Mouse (Mus musculus): ENCODE results near the gene Klhl36. TPM values are rescaled to one million over a fixed set of nuclear protein-coding genes. Genes with fewer than 3 reads are reported as not detected.

The Klhl36 gene
- polyA plus RNA-seq, 1 experiment = 16.9 TPM

DNA sequence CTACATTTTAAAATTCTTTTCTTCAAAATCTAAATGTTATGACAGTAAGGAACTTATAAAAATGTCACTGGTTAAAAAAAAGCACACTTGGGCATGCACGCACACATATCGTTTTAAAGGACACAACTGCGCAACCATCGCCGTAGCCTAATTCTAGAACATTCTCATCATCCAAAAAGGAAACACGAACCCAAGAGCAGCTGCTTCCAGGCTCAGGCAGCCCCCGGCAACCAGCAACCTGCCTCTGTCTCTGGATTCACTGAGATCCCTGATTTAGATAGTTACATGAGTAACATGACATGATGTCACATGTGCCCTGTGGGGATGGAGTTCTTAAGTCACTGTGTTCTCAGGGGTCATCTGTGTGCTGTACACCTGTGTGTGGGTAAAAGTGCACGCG, 38.8 kb upstream of the Klhl36 start:
- no peaks in the 10 kb centered on the region for H3K36me3 ChIP-seq (ENCODE audit: control insufficient read depth, insufficient read depth, low read length)
- H3K4me1 ChIP-seq (ENCODE audit: control insufficient read depth, insufficient read depth, low read length) = peaks cover 3% of the 10 kb centered on the region
- no peak overlapping the region for H3K27ac ChIP-seq (ENCODE audit: control insufficient read depth, insufficient read depth, low read depth, low read length)
- TF ChIP-seq POLR2A (IDR thresholded peaks at IDR 0.05; ENCODE audit: control insufficient read depth, low read depth, low read length) = no peak
- TF ChIP-seq CTCF (IDR thresholded peaks at IDR 0.05; ENCODE audit: control insufficient read depth, insufficient read depth, insufficient replicate concordance, low read depth, low read length) = no peak
- H3K4me3 ChIP-seq (ENCODE audit: control insufficient read depth, low read depth, low read length) = no peak overlapping the region
- no peaks in the 10 kb centered on the region for H3K27me3 ChIP-seq (ENCODE audit: control insufficient read depth, insufficient read depth, low read length)

DNA sequence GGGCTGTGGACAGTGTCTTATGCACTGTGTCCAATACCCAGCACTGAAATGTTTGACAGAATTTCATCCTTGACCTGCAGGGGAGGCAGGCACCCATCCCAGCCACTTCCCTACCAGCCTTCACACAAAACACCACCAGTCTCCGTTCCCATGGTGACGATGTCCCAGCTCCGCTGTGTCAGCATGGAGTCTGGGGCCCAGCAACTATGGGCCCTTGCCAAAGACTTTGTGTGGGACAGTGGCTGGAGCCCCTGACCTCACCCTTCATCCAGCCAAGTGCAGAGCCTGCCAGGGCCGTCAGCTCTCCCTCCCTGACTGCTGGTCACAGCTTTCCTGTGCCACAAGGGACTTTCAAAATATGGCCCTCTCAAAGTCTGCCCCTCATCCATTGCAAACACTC, 38.0 kb upstream of the Klhl36 start:
- no peak overlapping the region for H3K27ac ChIP-seq (ENCODE audit: control insufficient read depth, insufficient read depth, low read depth, low read length)
- no peaks in the 10 kb centered on the region for H3K36me3 ChIP-seq (ENCODE audit: control insufficient read depth, insufficient read depth, low read length)
- no peak for TF ChIP-seq POLR2A (IDR thresholded peaks at IDR 0.05; ENCODE audit: control insufficient read depth, low read depth, low read length)
- no peak for TF ChIP-seq CTCF (IDR thresholded peaks at IDR 0.05; ENCODE audit: control insufficient read depth, insufficient read depth, insufficient replicate concordance, low read depth, low read length)
- no peak overlapping the region for H3K4me3 ChIP-seq (ENCODE audit: control insufficient read depth, low read depth, low read length)
- no peaks in the 10 kb centered on the region for H3K27me3 ChIP-seq (ENCODE audit: control insufficient read depth, insufficient read depth, low read length)
- peaks cover 3% of the 10 kb centered on the region for H3K4me1 ChIP-seq (ENCODE audit: control insufficient read depth, insufficient read depth, low read length)

DNA sequence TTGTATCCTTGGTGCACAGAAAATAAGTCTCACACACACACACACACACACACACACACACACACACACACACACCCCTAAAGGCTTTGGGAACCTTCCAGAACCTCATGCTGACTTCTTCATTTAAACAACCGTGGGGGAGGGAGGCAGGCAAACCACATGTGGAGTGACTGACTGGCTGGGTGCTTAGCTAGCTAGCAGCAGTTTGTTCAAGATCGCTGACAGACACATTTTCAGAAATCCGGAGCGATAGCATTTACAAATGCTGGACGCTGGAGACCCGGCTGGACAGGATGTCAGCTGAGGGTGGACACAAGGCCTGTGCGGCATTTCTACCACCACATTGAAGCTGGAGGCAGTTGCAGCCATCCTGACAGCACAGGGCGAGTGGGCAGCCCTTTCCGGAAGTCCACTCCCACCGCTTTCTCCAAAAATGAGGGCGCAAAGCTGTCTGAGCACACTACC, 37.2 kb upstream of the Klhl36 start:
- Histone ChIP-seq H3K4me1 (ENCODE audit: control insufficient read depth, insufficient read depth, low read length) (peaks cover 5% of the 10 kb centered on the region), H3K36me3 (ENCODE audit: control insufficient read depth, insufficient read depth, low read length) (no peaks in the 10 kb centered on the region), H3K27me3 (ENCODE audit: control insufficient read depth, insufficient read depth, low read length) (no peaks in the 10 kb centered on the region), H3K4me3 (ENCODE audit: control insufficient read depth, low read depth, low read length) (no peak overlapping the region), H3K27ac (ENCODE audit: control insufficient read depth, insufficient read depth, low read depth, low read length) (no peak overlapping the region)
- TF ChIP-seq POLR2A (IDR thresholded peaks at IDR 0.05; ENCODE audit: control insufficient read depth, low read depth, low read length) (no peak), CTCF (IDR thresholded peaks at IDR 0.05; ENCODE audit: control insufficient read depth, insufficient read depth, insufficient replicate concordance, low read depth, low read length) (no peak)

DNA sequence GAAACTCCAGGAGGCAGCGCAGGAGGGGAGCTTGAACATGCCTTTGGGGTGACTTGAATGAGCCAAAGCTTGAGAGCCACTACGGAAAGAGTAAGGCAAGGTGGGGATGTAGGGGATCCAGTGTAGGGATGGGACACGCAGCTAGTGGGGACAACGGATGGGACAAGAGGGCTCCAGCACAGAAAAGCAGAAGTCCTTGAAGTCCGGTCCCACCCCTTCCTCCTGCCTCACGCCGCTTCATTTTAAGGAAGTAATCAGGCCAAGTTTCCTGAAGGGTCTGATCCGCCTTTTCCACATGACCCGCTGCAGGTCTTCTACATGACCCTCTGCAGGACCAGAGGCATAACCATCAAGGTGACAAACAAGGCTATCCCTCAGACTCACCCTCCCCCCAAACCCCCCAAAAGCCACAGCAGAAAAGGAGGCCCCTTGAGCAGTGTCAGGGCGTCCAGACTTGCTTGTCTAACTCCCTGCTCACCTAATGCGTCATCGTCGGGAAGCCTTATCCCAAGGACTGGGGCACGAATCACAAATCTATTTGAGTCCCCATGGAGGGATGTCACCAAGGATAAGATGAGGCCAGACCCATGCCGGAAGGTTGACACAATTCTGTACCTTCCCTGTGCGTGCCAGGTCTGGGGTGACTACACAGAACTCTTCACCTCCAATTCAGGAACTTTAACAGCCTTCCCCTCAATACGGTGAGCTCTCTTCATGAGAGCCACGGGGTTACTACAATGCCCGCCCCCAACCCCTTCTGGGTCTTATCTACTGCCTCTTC, 35.9 kb upstream of the Klhl36 start:
- Histone ChIP-seq H3K27me3 (ENCODE audit: control insufficient read depth, insufficient read depth, low read length) (no peaks in the 10 kb centered on the region), H3K36me3 (ENCODE audit: control insufficient read depth, insufficient read depth, low read length) (no peaks in the 10 kb centered on the region), H3K4me1 (ENCODE audit: control insufficient read depth, insufficient read depth, low read length) (peaks cover 9% of the 10 kb centered on the region), H3K4me3 (ENCODE audit: control insufficient read depth, low read depth, low read length) (peak overlapping the region; percentile 55), H3K27ac (ENCODE audit: control insufficient read depth, insufficient read depth, low read depth, low read length) (no peak overlapping the region)
- TF ChIP-seq POLR2A (IDR thresholded peaks at IDR 0.05; ENCODE audit: control insufficient read depth, low read depth, low read length) = no peak
- no peak for TF ChIP-seq CTCF (IDR thresholded peaks at IDR 0.05; ENCODE audit: control insufficient read depth, insufficient read depth, insufficient replicate concordance, low read depth, low read length)

DNA sequence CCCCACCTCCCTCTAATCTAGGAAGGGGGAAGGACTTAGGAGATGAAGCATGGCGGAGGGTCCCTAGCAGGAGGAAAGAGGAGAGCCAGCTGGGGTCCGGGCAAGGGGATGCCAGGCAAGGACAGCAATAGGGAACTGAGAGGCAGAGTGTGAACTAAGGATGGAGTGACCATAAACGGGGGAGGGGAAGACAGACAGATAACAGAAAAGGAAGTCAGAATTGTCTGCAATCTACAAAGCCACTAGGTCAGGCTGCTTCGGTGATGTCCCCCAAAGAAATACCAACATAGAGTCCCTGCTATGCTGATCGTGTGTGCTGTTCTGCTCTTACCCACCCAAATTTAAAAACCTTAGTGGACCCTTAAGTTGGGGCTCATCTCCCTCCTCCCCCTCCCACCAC, 35.1 kb upstream of the Klhl36 start:
- Histone ChIP-seq H3K27me3 (ENCODE audit: control insufficient read depth, insufficient read depth, low read length) (no peaks in the 10 kb centered on the region), H3K36me3 (ENCODE audit: control insufficient read depth, insufficient read depth, low read length) (no peaks in the 10 kb centered on the region), H3K4me3 (ENCODE audit: control insufficient read depth, low read depth, low read length) (peak overlapping the region; percentile 55), H3K27ac (ENCODE audit: control insufficient read depth, insufficient read depth, low read depth, low read length) (no peak overlapping the region), H3K4me1 (ENCODE audit: control insufficient read depth, insufficient read depth, low read length) (peaks cover 9% of the 10 kb centered on the region)
- no peak for TF ChIP-seq CTCF (IDR thresholded peaks at IDR 0.05; ENCODE audit: control insufficient read depth, insufficient read depth, insufficient replicate concordance, low read depth, low read length)
- no peak for TF ChIP-seq POLR2A (IDR thresholded peaks at IDR 0.05; ENCODE audit: control insufficient read depth, low read depth, low read length)

DNA sequence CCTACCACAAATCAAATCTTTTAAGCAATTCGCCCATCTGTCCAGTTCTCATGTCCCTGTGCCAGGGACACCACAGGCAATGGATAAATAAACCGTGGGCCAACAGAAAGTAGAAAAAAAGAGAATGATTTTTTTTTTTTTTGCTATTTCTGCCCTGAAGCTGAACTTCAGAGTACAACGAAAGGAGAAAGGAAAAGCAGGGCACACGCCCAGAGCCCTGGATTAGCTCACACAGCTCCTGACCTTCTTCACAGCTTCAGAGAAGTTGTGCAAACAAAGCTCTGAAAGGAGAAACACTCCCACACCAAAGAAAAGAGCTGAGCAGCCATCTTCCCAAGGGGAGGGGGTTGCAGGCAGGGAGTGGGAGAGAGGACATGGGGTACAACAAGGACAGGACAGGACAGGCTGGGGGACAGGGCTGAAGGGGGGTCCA, 34.3 kb upstream of the Klhl36 start:
- Histone ChIP-seq H3K4me1 (ENCODE audit: control insufficient read depth, insufficient read depth, low read length) (peaks cover 9% of the 10 kb centered on the region), H3K27me3 (ENCODE audit: control insufficient read depth, insufficient read depth, low read length) (no peaks in the 10 kb centered on the region), H3K27ac (ENCODE audit: control insufficient read depth, insufficient read depth, low read depth, low read length) (no peak overlapping the region), H3K4me3 (ENCODE audit: control insufficient read depth, low read depth, low read length) (peak overlapping the region; percentile 70), H3K36me3 (ENCODE audit: control insufficient read depth, insufficient read depth, low read length) (no peaks in the 10 kb centered on the region)
- TF ChIP-seq POLR2A (IDR thresholded peaks at IDR 0.05; ENCODE audit: control insufficient read depth, low read depth, low read length) (no peak), CTCF (IDR thresholded peaks at IDR 0.05; ENCODE audit: control insufficient read depth, insufficient read depth, insufficient replicate concordance, low read depth, low read length) (no peak)

DNA sequence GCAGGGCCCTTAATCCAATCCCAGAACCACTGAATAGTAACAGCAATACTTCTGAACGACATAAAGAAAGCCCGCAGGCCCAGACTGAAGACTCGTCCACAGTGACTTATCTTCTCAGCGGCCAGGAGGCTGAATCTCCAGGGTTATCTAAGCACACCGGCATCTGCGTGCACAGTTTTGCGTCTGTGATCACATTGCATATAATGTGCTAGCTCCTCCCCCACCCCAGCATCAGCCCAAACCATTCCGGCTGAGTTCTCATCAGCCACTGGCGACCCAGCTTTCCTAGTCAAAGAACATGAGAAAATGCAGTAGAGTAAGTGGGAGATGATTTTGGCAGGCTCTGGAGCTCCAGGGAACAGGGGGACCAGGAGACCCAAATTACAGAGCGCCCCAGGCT, 33.1 kb upstream of the Klhl36 start:
- Histone ChIP-seq H3K36me3 (ENCODE audit: control insufficient read depth, insufficient read depth, low read length) (no peaks in the 10 kb centered on the region), H3K4me3 (ENCODE audit: control insufficient read depth, low read depth, low read length) (peak overlapping the region; percentile 63), H3K27ac (ENCODE audit: control insufficient read depth, insufficient read depth, low read depth, low read length) (no peak overlapping the region), H3K4me1 (ENCODE audit: control insufficient read depth, insufficient read depth, low read length) (peaks cover 9% of the 10 kb centered on the region), H3K27me3 (ENCODE audit: control insufficient read depth, insufficient read depth, low read length) (no peaks in the 10 kb centered on the region)
- TF ChIP-seq POLR2A (IDR thresholded peaks at IDR 0.05; ENCODE audit: control insufficient read depth, low read depth, low read length) (no peak), CTCF (IDR thresholded peaks at IDR 0.05; ENCODE audit: control insufficient read depth, insufficient read depth, insufficient replicate concordance, low read depth, low read length) (no peak)

Data from testis, adult 2 months (tissue).